Mouse (Mus musculus) embryonic facial prominence, embryonic 12.5 days (tissue): ENCODE data around the gene Ccdc120. TPM values are rescaled to one million over a fixed set of nuclear protein-coding genes. Genes with fewer than 3 reads are reported as not detected.

Source experiments
- ATAC-seq: fragments of 200-750 bp; cut with Nextera tagmentation; 2 replicates; pipeline ENCODE4 v1.8.0; 2017; ENCODE audit not compliant: insufficient number of reproducible peaks, insufficient read depth, low FRiP score, low TSS enrichment
- H3K27ac ChIP-seq: fragments of 300-500 bp; sonication (generic); 2 replicates; pipeline ENCODE4 v1.5.1; 2016; ENCODE audit warnings: mild to moderate bottlenecking
- H3K27me3 ChIP-seq: fragments of 300-500 bp; sonication (generic); 2 replicates; pipeline ENCODE4 v1.6.1; 2016; ENCODE audit warnings: mild to moderate bottlenecking, moderate library complexity
- H3K36me3 ChIP-seq: fragments of 300-500 bp; sonication (generic); 2 replicates; pipeline ENCODE4 v1.6.1; 2016; ENCODE audit warnings: mild to moderate bottlenecking
- H3K4me1 ChIP-seq: fragments of 300-500 bp; sonication (generic); 2 replicates; pipeline ENCODE4 v1.6.1; 2016
- H3K4me2 ChIP-seq: fragments of 300-500 bp; sonication (generic); replicated peaks from 2 replicates; pipeline ENCODE4 v1.6.1; 2016; ENCODE audit warnings: mild to moderate bottlenecking, moderate library complexity
- H3K4me3 ChIP-seq: fragments of 300-500 bp; sonication (generic); 2 replicates; pipeline ENCODE4 v1.5.1; 2016; ENCODE audit warnings: mild to moderate bottlenecking
- H3K9ac ChIP-seq: fragments of 300-500 bp; sonication (generic); 2 replicates; pipeline ENCODE4 v1.6.1; 2016; ENCODE audit warnings: mild to moderate bottlenecking, moderate library complexity
- H3K9me3 ChIP-seq: fragments of 300-500 bp; sonication (generic); 2 replicates; pipeline ENCODE4 v1.6.1; 2016; ENCODE audit warnings: mild to moderate bottlenecking, moderate library complexity
- WGBS: fragments of 180-500 bp; shearing (Covaris S2); methylation state at CpG from one replicate; pipeline ENCODE4 v1.1.7; 2016; 5-methylcytosine and 5-hydroxymethylcytosine counted together
- polyA plus RNA-seq: library from polyadenylated mRNA; unstranded; fragments of >200 nt; fragmentation: Nextera tagmentation; extraction: Ambion mirVana; gene quantifications from 2 replicates; pipeline ENCODE4 v1.2.1, GENCODE M21; 2016

Gene Ccdc120
- polyA plus RNA-seq, 1 experiment from 2014 or later, result 27.5 TPM

GRCm38 (mm10) chrX:7744940-7745339 is 5.8 kb downstream of the Ccdc120 start:
- no peak overlapping the region for H3K4me2 ChIP-seq
- H3K27ac ChIP-seq, result no peak overlapping the region
- H3K9ac ChIP-seq, result no peak overlapping the region
- WGBS, result 67% methylated on average over 1 of the region's 1 CpGs
- H3K4me1 ChIP-seq, result 0 out of 2 replicates have a peak, but pooled peaks cover 9% of the 10 kb centered on the region
- no peaks in the 10 kb centered on the region for H3K9me3 ChIP-seq
- H3K4me3 ChIP-seq, result no peak overlapping the region
- no peaks in the 10 kb centered on the region for H3K36me3 ChIP-seq
- ATAC-seq, result no peak
- H3K27me3 ChIP-seq, result no peaks in the 10 kb centered on the region

DNA sequence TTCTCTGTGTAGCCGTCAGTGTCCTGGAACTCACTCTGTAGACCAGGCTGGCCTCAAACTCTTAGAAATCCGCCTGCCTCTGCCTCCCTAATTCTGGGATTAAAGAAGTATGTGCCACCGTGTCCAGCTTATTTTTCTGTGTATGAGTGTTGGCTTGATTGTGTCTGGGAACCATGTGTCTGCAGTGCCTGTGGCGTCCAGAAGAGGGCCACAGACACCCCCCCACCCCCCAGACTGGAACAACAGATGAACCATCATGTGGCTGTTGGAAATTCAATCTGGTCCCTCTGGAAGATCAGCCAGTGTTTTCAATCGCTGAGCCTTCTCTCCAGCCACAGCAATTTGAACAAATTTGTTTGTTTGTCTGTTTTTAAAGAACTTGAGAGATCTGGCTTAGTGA is 7.2 kb downstream of the Ccdc120 start:
- Histone ChIP-seq H3K9me3 (no peaks in the 10 kb centered on the region), H3K27ac (no peak overlapping the region), H3K4me2 (no peak overlapping the region), H3K36me3 (no peaks in the 10 kb centered on the region), H3K27me3 (no peaks in the 10 kb centered on the region), H3K9ac (no peak overlapping the region), H3K4me1 (0 out of 2 replicates have a peak, but pooled peaks cover 6% of the 10 kb centered on the region), H3K4me3 (no peak overlapping the region)
- no peak for ATAC-seq
- WGBS, result 56% methylated on average over 5 of the region's 5 CpGs

GRCm38 (mm10) chrX:7741103-7741502 is 9.6 kb downstream of the Ccdc120 start:
- Histone ChIP-seq H3K27me3 (no peaks in the 10 kb centered on the region), H3K36me3 (0 out of 2 replicates have a peak, but pooled peaks cover 7% of the 10 kb centered on the region), H3K4me3 (no peak overlapping the region), H3K4me2 (no peak overlapping the region), H3K9ac (no peak overlapping the region), H3K9me3 (no peaks in the 10 kb centered on the region), H3K27ac (no peak overlapping the region), H3K4me1 (0 out of 2 replicates have a peak, but pooled peaks cover 6% of the 10 kb centered on the region)
- WGBS, result 67% methylated on average over 5 of the region's 5 CpGs
- ATAC-seq, result no peak

DNA sequence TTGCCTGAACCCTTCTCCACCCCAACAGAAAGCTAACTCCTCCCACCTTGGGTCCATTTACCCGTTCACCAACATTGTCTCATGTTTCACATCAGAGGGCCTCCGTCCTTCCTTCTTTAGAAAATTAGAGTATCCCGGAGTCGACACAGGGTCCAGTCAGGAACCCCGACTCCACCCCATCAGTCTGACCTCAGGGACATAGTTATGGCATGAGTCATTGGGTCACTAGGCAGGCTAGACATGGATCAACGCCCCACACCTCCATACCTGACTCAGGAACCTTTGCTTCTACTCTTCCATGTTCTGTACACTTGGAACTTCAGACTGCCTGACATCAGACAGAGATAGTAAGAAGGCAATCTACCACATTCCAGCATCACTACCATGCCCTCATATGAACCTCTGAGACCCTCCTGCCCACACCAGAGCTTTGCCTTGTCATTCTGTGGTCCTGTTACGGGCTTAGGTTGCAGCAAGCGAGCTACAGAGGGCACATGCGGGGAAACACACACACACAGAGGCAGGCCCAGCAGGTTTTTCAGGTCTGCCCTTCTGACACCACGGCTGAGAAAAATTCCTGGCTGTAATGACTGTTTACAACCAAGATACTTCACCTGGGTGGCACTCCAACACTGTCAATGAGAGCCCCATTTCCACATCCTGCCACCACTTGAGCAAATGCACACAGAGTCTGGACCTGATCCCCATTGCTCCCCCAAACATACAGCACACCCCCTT is 10.5 kb downstream of the Ccdc120 start:
- 47% methylated on average over 10 of the region's 10 CpGs for WGBS
- no peak overlapping the region for H3K4me3 ChIP-seq
- no peak overlapping the region for H3K9ac ChIP-seq
- no peak overlapping the region; the same call in 1 of the 2 replicates for H3K4me2 ChIP-seq
- H3K36me3 ChIP-seq, result 0 out of 2 replicates have a peak, but pooled peaks cover 7% of the 10 kb centered on the region
- H3K9me3 ChIP-seq, result no peaks in the 10 kb centered on the region
- 0 out of 2 replicates have a peak, but pooled peaks cover 6% of the 10 kb centered on the region for H3K4me1 ChIP-seq
- H3K27ac ChIP-seq, result no peak overlapping the region
- no peaks in the 10 kb centered on the region for H3K27me3 ChIP-seq
- 0 out of 2 replicates have a peak, but pooled peaks have one; percentile 19 for ATAC-seq

DNA sequence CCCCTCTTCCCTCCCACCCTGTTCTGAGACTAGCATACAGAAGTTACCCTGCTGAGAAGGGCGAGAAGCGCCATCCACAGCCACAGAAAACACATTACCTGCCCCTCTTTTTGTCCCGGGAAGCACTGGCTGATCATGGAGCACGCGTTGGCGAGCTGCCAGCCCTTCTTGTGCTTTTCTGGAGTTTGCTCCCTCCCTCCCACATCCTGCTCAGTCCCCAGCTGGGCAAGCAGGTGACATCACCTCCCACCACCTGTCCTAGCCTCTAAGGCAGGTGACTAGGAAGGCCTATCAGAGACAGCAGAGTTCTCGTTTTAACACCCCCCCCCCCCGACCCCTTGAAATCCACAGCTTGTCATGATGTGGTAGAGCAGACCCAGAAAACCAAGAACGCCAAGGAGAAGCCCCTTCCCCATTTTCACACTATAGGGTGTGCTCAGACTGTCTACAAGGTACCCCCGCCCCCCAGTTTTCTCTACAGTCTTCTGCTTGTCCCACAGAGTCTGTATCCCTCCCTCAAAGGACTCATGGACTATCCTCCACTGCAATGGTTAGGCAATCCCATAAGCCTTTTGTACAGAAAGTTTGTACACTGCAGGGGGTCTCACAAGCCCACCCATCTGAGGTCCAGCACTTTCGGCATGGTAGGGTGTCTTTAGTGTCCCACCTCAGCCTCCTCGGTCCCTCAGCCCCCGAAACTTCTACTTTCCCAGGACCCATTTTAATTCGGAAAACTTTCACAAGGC is 11.2 kb downstream of the Ccdc120 start:
- Histone ChIP-seq H3K27ac (no peak overlapping the region), H3K4me2 (no peak overlapping the region), H3K9me3 (no peaks in the 10 kb centered on the region), H3K36me3 (0 out of 2 replicates have a peak, but pooled peaks cover 7% of the 10 kb centered on the region), H3K4me1 (0 out of 2 replicates have a peak, but pooled peaks cover 6% of the 10 kb centered on the region), H3K4me3 (no peak overlapping the region), H3K9ac (no peak overlapping the region), H3K27me3 (no peaks in the 10 kb centered on the region)
- peak; percentile 41; the same call in 1 of the 2 replicates for ATAC-seq
- WGBS, result 58% methylated on average over 14 of the region's 14 CpGs

- ATAC-seq, result no peak
- H3K9me3 ChIP-seq, result no peaks in the 10 kb centered on the region
- H3K27ac ChIP-seq, result no peak overlapping the region
- no peaks in the 10 kb centered on the region for H3K27me3 ChIP-seq
- H3K4me3 ChIP-seq, result no peak overlapping the region
- no peak overlapping the region for H3K9ac ChIP-seq
- 29% methylated on average over 20 of the region's 26 CpGs for WGBS
- no peak overlapping the region for H3K4me2 ChIP-seq
- no peaks in the 10 kb centered on the region for H3K4me1 ChIP-seq
- 0 out of 2 replicates have a peak, but pooled peaks cover 7% of the 10 kb centered on the region for H3K36me3 ChIP-seq
Measured at GRCm38 (mm10) chrX:7733571-7734156, 17.0 kb downstream of the Ccdc120 start.

GRCm38 (mm10) chrX:7728922-7729265 is 21.8 kb downstream of the Ccdc120 start:
- H3K36me3 ChIP-seq, result peaks cover 8% of the 10 kb centered on the region
- no peaks in the 10 kb centered on the region for H3K27me3 ChIP-seq
- 32% methylated on average over 4 of the region's 4 CpGs for WGBS
- peak overlapping the region; percentile 40 for H3K9ac ChIP-seq
- H3K27ac ChIP-seq, result no peak overlapping the region
- H3K9me3 ChIP-seq, result no peaks in the 10 kb centered on the region
- H3K4me1 ChIP-seq, result no peaks in the 10 kb centered on the region
- H3K4me3 ChIP-seq, result peak overlapping the region; percentile 43
- ATAC-seq, result no peak
- peak overlapping the region; percentile 54 for H3K4me2 ChIP-seq

- 21% methylated on average over 42 of the region's 42 CpGs for WGBS
- peak; percentile 89 for ATAC-seq
- peak within 1 kb of the TSS; percentile 40 for H3K9ac ChIP-seq
- H3K4me1 ChIP-seq, result no peaks in the 10 kb centered on the region
- H3K9me3 ChIP-seq, result no peaks in the 10 kb centered on the region
- H3K4me3 ChIP-seq, result peak within 1 kb of the TSS; percentile 43
- peak within 1 kb of the TSS; percentile 54 for H3K4me2 ChIP-seq
- peaks cover 8% of the 10 kb centered on the region for H3K36me3 ChIP-seq
- 0 out of 2 replicates have a peak within 1 kb of the TSS, but pooled peaks have one; percentile 36 for H3K27ac ChIP-seq
- no peaks in the 10 kb centered on the region for H3K27me3 ChIP-seq
Measured at GRCm38 (mm10) chrX:7728215-7728921, 22.3 kb downstream of the Ccdc120 start, which contains the start of gene Praf2. Praf2 (plus strand) TSS chrX:7728439.

DNA sequence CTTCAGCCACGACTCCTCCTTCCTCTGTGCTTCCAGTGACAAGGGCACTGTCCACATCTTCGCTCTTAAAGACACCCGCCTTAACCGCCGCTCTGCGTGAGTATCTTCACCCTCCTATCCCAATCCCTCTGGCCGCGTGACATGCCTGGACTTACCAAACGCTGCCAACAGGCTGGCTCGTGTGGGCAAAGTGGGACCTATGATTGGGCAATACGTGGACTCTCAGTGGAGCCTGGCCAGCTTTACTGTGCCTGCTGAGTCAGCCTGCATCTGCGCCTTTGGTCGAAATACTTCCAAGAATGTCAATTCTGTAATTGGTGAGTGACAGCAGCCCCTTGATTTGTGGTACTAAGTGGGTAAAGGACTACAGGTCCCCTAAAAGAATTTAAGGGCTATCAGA is 23.5 kb downstream of the Ccdc120 start:
- no peak for ATAC-seq
- Histone ChIP-seq H3K36me3 (peaks cover 8% of the 10 kb centered on the region), H3K4me2 (no peak overlapping the region), H3K9me3 (no peaks in the 10 kb centered on the region), H3K4me3 (no peak overlapping the region), H3K27me3 (no peaks in the 10 kb centered on the region), H3K9ac (no peak overlapping the region), H3K4me1 (no peaks in the 10 kb centered on the region), H3K27ac (no peak overlapping the region)
- 92% methylated on average over 13 of the region's 13 CpGs for WGBS

- H3K4me3 ChIP-seq, result no peak overlapping the region
- H3K9ac ChIP-seq, result no peak overlapping the region
- no peak overlapping the region for H3K4me2 ChIP-seq
- no peaks in the 10 kb centered on the region for H3K27me3 ChIP-seq
- ATAC-seq, result no peak
- no peaks in the 10 kb centered on the region for H3K4me1 ChIP-seq
- 85% methylated on average over 12 of the region's 12 CpGs for WGBS
- peaks cover 8% of the 10 kb centered on the region for H3K36me3 ChIP-seq
- no peak overlapping the region for H3K27ac ChIP-seq
- no peaks in the 10 kb centered on the region for H3K9me3 ChIP-seq
Measured at GRCm38 (mm10) chrX:7725841-7726240, 24.9 kb downstream of the Ccdc120 start.

GRCm38 (mm10) chrX:7724135-7724534 is 26.6 kb downstream of the Ccdc120 start:
- H3K4me1 ChIP-seq, result no peaks in the 10 kb centered on the region
- no peak overlapping the region for H3K27ac ChIP-seq
- H3K9ac ChIP-seq, result no peak overlapping the region
- no peak overlapping the region for H3K4me2 ChIP-seq
- 81% methylated on average over 7 of the region's 7 CpGs for WGBS
- ATAC-seq, result no peak
- no peak overlapping the region for H3K4me3 ChIP-seq
- H3K27me3 ChIP-seq, result no peaks in the 10 kb centered on the region
- H3K9me3 ChIP-seq, result no peaks in the 10 kb centered on the region
- H3K36me3 ChIP-seq, result peaks cover 8% of the 10 kb centered on the region
